Mouse (Mus musculus): ENCODE measurements around the gene Cysltr2. TPM values are rescaled to one million over a fixed set of nuclear protein-coding genes. Genes with fewer than 3 reads are reported as not detected.

Gene Cysltr2
- polyA plus RNA-seq, 1 experiment = not detected

DNA sequence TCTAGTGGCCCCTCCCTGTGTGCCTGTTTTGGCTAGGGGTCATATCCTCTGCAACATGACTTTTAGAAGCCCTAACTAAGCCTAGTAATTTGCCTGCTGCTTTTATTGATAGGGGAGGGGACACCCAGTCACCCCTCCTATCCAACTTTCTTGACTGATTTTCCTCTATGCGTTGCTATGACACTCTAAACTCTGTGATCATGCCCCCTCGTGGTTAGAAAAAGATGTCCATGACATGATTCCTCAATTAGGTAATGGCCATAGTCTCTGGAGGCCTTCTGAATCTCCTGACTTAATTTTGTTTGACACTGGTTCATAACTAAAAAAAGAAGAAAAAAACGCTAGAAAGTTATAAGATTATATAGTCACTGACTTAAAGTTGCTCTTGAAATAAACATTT, 15.6 kb downstream of the Cysltr2 start:
- H3K4me2 ChIP-seq (ENCODE audit: low read depth) = no peak overlapping the region
- no peaks in the 10 kb centered on the region for H3K36me3 ChIP-seq (ENCODE audit: control insufficient read depth, insufficient read depth)
- no peak overlapping the region for H3ac ChIP-seq (ENCODE audit: control insufficient read depth, insufficient read length)
- no peaks in the 10 kb centered on the region for H3K79me2 ChIP-seq (ENCODE audit: control insufficient read depth, insufficient read depth)
- no peak overlapping the region for H3K4me3 ChIP-seq
- no peaks in the 10 kb centered on the region for H3K27me3 ChIP-seq (ENCODE audit: control insufficient read depth, insufficient read depth, insufficient read length)
- TF ChIP-seq MAX (IDR thresholded peaks at IDR 0.05; ENCODE audit: low read depth) = no peak
- no peak for TF ChIP-seq E2F4 (IDR thresholded peaks at IDR 0.05; ENCODE audit: insufficient read depth)
- TF ChIP-seq MYOG (IDR thresholded peaks at IDR 0.05; ENCODE audit: control insufficient read depth in 1 of 3, insufficient read depth in 1 of 3, insufficient read length in 2 of 3, low read depth in 2 of 3) = no peak
- TF ChIP-seq TCF3 (IDR thresholded peaks at IDR 0.05; ENCODE audit: insufficient read length, low read depth) = no peak
- TF ChIP-seq POLR2A (IDR thresholded peaks at IDR 0.05; ENCODE audit: insufficient read length, low read depth) = no peak
- no peak for TF ChIP-seq REST (IDR thresholded peaks at IDR 0.05; ENCODE audit: insufficient read depth, insufficient read length)
- no peak for TF ChIP-seq SRF (IDR thresholded peaks at IDR 0.05; ENCODE audit: control insufficient read depth, insufficient read length, low read depth)
- TF ChIP-seq POLR2AphosphoS2 (IDR thresholded peaks at IDR 0.05; ENCODE audit: insufficient read length, low read depth) = no peak
- no peak for TF ChIP-seq USF1 (IDR thresholded peaks at IDR 0.05; ENCODE audit: low read depth)
- no peak for TF ChIP-seq CEBPB (IDR thresholded peaks at IDR 0.05; ENCODE audit: insufficient read depth, poor library complexity, severe bottlenecking)
- no peak for TF ChIP-seq TCF12 (IDR thresholded peaks at IDR 0.05; ENCODE audit: insufficient read depth, poor library complexity, severe bottlenecking)
- no peak for TF ChIP-seq MYOD1 (IDR thresholded peaks at IDR 0.05; ENCODE audit: control insufficient read depth in 1 of 3, insufficient read length in 2 of 3, low read depth in 2 of 3)

DNA sequence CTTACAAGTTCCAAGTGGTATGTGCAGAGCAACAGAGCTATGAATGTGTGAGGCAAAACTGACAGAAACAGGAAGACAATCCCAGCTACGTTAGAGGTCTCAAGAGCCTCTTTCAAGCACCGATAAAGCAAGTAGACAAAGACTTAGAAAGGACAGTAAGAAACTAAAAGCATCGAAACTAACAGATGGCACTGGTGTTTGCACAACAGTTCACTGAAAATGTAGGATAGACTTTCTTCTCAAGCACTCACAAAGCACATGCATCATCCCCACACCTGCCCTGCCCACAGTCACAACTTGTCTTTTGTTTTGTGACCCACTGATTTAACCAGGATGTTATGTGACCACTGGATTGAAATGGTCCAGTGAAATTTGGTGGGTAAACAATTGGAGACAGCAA, 17.7 kb downstream of the Cysltr2 start:
- Histone ChIP-seq H3K36me3 (ENCODE audit: control insufficient read depth, insufficient read depth) (no peaks in the 10 kb centered on the region), H3K79me2 (ENCODE audit: control insufficient read depth, insufficient read depth) (no peaks in the 10 kb centered on the region), H3K4me3 (no peak overlapping the region), H3K27me3 (ENCODE audit: control insufficient read depth, insufficient read depth, insufficient read length) (no peaks in the 10 kb centered on the region), H3K4me2 (ENCODE audit: low read depth) (no peak overlapping the region), H3ac (ENCODE audit: control insufficient read depth, insufficient read length) (no peak overlapping the region)
- no peak for TF ChIP-seq USF1 (IDR thresholded peaks at IDR 0.05; ENCODE audit: low read depth)
- no peak for TF ChIP-seq E2F4 (IDR thresholded peaks at IDR 0.05; ENCODE audit: insufficient read depth)
- TF ChIP-seq CEBPB (IDR thresholded peaks at IDR 0.05; ENCODE audit: insufficient read depth, poor library complexity, severe bottlenecking) = no peak
- no peak for TF ChIP-seq POLR2A (IDR thresholded peaks at IDR 0.05; ENCODE audit: insufficient read length, low read depth)
- TF ChIP-seq MAX (IDR thresholded peaks at IDR 0.05; ENCODE audit: low read depth) = no peak
- TF ChIP-seq REST (IDR thresholded peaks at IDR 0.05; ENCODE audit: insufficient read depth, insufficient read length) = no peak
- TF ChIP-seq POLR2AphosphoS2 (IDR thresholded peaks at IDR 0.05; ENCODE audit: insufficient read length, low read depth) = no peak
- TF ChIP-seq TCF3 (IDR thresholded peaks at IDR 0.05; ENCODE audit: insufficient read length, low read depth) = no peak
- no peak for TF ChIP-seq MYOD1 (IDR thresholded peaks at IDR 0.05; ENCODE audit: control insufficient read depth in 1 of 3, insufficient read length in 2 of 3, low read depth in 2 of 3)
- no peak for TF ChIP-seq SRF (IDR thresholded peaks at IDR 0.05; ENCODE audit: control insufficient read depth, insufficient read length, low read depth)
- TF ChIP-seq TCF12 (IDR thresholded peaks at IDR 0.05; ENCODE audit: insufficient read depth, poor library complexity, severe bottlenecking) = no peak
- TF ChIP-seq MYOG (IDR thresholded peaks at IDR 0.05; ENCODE audit: control insufficient read depth in 1 of 3, insufficient read depth in 1 of 3, insufficient read length in 2 of 3, low read depth in 2 of 3) = no peak

DNA sequence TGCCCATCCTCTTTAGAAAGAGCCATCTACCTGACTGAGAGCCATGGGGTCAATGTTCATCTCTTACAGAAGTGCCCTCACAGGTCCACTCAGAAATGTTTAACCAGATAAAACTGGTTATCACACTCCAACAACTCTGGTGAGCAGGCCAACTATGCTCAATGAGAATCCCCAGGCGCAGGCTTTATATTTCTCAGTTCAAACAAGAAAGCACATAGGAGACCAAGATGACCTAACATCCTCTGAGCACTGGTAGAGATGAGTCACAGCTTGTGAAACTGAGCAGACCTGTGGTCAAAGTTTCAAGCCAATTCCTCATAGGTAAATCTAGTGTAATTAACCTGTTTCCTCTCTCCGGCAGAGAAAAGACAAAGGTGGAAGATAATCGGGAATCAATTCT, 31.6 kb downstream of the Cysltr2 start:
- Histone ChIP-seq H3K27me3 (ENCODE audit: control insufficient read depth, insufficient read depth, insufficient read length) (no peaks in the 10 kb centered on the region), H3K4me2 (ENCODE audit: low read depth) (no peak overlapping the region), H3K79me2 (ENCODE audit: control insufficient read depth, insufficient read depth) (no peaks in the 10 kb centered on the region), H3K4me3 (no peak overlapping the region), H3K36me3 (ENCODE audit: control insufficient read depth, insufficient read depth) (no peaks in the 10 kb centered on the region), H3ac (ENCODE audit: control insufficient read depth, insufficient read length) (no peak overlapping the region)
- no peak for TF ChIP-seq POLR2A (IDR thresholded peaks at IDR 0.05; ENCODE audit: insufficient read length, low read depth)
- TF ChIP-seq POLR2AphosphoS2 (IDR thresholded peaks at IDR 0.05; ENCODE audit: insufficient read length, low read depth) = no peak
- TF ChIP-seq SRF (IDR thresholded peaks at IDR 0.05; ENCODE audit: control insufficient read depth, insufficient read length, low read depth) = no peak
- no peak for TF ChIP-seq CEBPB (IDR thresholded peaks at IDR 0.05; ENCODE audit: insufficient read depth, poor library complexity, severe bottlenecking)

DNA sequence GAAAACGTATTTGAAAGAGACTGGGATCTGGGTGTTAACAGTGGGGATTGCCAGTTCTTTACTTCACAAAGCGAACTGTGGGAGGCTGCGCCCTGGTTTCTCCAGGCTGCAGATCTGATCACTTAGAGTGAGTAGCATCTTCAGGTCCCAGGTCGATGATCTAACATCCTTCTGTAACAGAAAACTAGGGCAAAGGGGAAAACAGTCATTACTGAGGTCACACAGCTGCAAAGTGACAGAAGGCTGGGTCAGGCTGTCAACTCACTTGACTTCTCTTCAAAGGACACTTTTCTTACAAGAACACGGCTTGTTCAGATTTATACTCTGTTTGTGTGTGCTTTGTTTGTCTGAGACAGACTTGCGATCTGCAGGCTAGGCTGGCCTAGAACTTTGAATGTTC, 33.5 kb downstream of the Cysltr2 start:
- H3K4me3 ChIP-seq = no peak overlapping the region
- no peaks in the 10 kb centered on the region for H3K36me3 ChIP-seq (ENCODE audit: control insufficient read depth, insufficient read depth)
- TF ChIP-seq REST (IDR thresholded peaks at IDR 0.05; ENCODE audit: insufficient read depth, insufficient read length) = no peak
- no peak for TF ChIP-seq MYOD1 (IDR thresholded peaks at IDR 0.05; ENCODE audit: control insufficient read depth in 1 of 3, insufficient read length in 2 of 3, low read depth in 2 of 3)
- TF ChIP-seq TCF3 (IDR thresholded peaks at IDR 0.05; ENCODE audit: insufficient read length, low read depth) = no peak
- TF ChIP-seq USF1 (IDR thresholded peaks at IDR 0.05; ENCODE audit: low read depth) = no peak
- no peak for TF ChIP-seq SRF (IDR thresholded peaks at IDR 0.05; ENCODE audit: control insufficient read depth, insufficient read length, low read depth)
- TF ChIP-seq MAX (IDR thresholded peaks at IDR 0.05; ENCODE audit: low read depth) = no peak
- TF ChIP-seq TCF12 (IDR thresholded peaks at IDR 0.05; ENCODE audit: insufficient read depth, poor library complexity, severe bottlenecking) = no peak
- TF ChIP-seq E2F4 (IDR thresholded peaks at IDR 0.05; ENCODE audit: insufficient read depth) = no peak
- TF ChIP-seq MYOG (IDR thresholded peaks at IDR 0.05; ENCODE audit: control insufficient read depth in 1 of 3, insufficient read depth in 1 of 3, insufficient read length in 2 of 3, low read depth in 2 of 3) = no peak
- TF ChIP-seq POLR2A (IDR thresholded peaks at IDR 0.05; ENCODE audit: insufficient read length, low read depth) = no peak
- no peak for TF ChIP-seq CEBPB (IDR thresholded peaks at IDR 0.05; ENCODE audit: insufficient read depth, poor library complexity, severe bottlenecking)
- H3ac ChIP-seq (ENCODE audit: control insufficient read depth, insufficient read length) = no peak overlapping the region
- no peak overlapping the region for H3K4me2 ChIP-seq (ENCODE audit: low read depth)
- no peaks in the 10 kb centered on the region for H3K27me3 ChIP-seq (ENCODE audit: control insufficient read depth, insufficient read depth, insufficient read length)
- no peaks in the 10 kb centered on the region for H3K79me2 ChIP-seq (ENCODE audit: control insufficient read depth, insufficient read depth)

Data from myocyte (in vitro differentiated cells).